Mouse (Mus musculus) frontal cortex, adult 2 months (tissue): ENCODE results near the gene Dpt. TPM values are rescaled to one million over a fixed set of nuclear protein-coding genes. Genes with fewer than 3 reads are reported as not detected.
"Not testable (repeated sequence)": the region's sequence is repeated elsewhere in the genome, so short reads cannot be mapped to it uniquely, and the experiment has no call there.

Experiments used
- DNase-seq, 2 experiments: peaks; one replicate each; pipeline ENCODE4 v3.0.0; 2022; ENCODE audit warnings: low spot score in 1 of 2; ENCODE audit errors: extremely low spot score in 1 of 2
- polyA plus RNA-seq: library from polyadenylated mRNA; depleted of rRNA; stranded (reverse); fragments of >200 nt; gene quantifications from 2 replicates; pipeline ENCODE4 v1.2.3, GENCODE M21; 2012; rRNA removed

The Dpt gene
- polyA plus RNA-seq, 1 experiment, result 0.30 TPM

DNA sequence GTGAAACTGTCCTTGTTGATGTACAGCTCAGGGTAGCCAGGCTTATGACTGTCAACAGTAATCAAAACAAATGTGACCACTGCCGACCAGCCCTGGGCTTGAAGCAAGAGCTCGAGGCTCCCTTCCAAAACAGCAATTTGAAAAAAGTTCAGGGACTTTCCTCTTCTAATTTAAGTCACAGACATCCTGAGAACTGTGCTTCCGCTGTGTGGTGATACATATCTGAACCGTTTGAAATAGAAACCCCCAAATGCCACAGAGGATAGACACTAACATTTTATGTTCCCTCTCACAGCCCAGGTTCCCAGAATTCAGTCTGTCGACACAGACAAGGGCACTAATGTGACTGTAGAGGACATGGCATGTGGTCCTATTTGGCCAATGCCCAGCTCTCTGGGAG lies 18.9 kb downstream of the Dpt start:
- DNase-seq, result no peak

DNA sequence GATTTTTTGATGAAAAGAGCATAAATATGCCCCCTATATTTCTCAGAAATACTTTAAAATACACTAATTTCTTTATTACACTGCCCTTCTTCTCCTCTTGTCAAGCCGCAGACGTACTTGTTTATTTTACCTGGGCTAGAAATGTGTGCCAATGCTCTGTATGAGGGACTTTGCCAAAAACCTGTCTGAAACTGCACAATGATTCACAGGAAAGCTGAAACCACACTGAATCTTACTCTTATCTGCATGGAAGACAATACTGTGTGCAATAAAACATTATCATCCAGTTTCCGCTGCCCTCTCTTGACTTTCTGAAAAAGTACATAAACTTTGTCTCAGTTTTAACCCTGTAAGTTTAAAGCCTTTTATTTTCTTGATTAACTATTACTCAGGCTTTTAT lies 20.9 kb downstream of the Dpt start:
- DNase-seq, result no peak

DNA sequence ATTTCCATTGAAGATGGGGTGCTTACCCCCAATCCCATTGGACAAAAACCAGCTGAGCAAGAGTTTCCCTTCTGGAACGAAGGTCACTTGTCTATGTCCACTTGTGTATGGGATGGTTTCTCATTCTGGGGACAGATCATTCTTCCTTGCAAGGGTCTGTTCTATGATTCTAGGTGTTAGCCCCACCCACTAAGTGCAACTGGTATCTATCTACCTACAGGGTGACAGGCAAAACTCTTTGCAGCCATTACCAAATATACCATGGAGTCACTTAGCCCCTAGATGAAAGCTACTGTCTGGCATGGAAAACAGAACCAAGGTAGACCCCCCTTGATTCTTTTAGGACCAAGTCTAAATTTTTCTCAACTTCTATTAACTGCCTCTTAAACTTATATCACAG lies 24.9 kb downstream of the Dpt start:
- no peak for DNase-seq

DNA sequence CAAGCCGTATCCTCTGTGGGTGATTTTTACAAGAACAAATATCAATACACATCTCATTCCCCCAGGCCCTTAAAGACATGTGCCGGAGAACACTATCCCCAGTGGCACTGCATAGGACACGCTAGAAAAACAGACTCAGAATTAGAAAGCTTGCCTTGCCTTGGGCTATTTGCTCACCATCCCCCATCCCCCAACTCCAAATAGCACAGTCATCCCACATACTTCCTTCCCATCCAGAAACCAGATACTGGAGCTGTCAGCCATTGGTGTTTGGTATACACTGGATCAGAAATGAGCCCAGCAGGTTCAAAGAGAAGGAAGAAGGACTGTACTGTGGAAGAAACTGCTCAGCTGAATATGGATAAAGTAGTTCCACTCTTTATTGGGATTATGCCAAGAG lies 25.4 kb downstream of the Dpt start:
- DNase-seq, result no peak

DNA sequence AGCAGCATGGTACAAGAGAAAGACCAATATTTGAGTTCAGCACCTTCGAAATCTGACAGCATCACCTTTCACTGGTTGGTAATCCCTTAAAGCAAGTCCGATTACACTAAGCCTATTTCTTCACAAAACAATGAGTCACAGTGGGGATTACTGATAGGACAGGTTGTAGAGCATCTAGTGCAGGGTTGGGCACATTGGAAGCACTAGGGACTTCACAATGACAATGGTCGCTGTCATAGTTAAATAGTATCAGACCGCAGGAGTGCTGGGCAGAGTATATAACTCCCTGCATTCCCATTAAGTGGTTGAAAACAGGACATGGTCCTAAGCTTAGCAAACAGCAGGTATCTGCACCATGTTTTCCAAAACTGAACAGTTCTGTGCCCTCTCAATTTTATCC lies 25.8 kb downstream of the Dpt start:
- no peak for DNase-seq

DNA sequence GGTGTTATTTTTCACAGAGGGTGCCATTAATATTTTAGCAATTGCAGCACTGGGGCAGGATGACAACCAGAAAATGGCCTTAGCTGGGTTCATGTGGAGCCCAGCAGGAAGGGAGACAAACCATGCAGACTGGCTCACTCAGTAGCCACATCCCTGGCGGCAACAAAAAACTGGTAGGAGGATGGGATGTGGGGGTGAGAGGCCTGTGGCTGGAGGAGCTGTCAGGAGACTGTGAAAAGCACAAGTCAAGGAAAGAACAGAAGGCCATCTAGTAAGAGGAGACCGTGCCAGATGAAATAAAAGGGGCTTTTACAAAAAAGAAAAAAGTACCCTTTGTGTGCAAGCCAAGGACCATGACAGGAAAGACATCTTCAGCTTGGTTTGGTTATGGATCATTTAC lies 28.5 kb downstream of the Dpt start:
- DNase-seq, result no peak

DNA sequence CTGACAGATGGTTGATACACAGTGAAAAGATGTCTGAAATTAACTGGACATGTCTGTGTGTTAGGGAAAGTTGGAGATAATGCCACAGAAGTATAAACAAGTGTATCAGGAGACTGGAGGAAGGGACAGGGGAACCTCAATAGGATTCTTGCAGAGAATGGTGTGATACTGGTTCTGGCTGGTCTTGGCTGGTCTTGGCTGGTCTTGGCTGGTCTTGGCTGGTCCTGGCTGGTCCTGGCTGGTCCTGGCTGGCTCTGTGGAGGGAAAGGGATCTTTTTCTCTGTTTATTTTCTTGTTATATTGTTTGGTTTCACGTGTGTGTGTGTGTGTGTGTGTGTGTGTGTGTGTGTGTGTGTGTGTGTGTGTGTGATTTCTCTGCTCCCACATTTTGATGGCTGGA lies 33.4 kb downstream of the Dpt start:
- no peak for DNase-seq

DNA sequence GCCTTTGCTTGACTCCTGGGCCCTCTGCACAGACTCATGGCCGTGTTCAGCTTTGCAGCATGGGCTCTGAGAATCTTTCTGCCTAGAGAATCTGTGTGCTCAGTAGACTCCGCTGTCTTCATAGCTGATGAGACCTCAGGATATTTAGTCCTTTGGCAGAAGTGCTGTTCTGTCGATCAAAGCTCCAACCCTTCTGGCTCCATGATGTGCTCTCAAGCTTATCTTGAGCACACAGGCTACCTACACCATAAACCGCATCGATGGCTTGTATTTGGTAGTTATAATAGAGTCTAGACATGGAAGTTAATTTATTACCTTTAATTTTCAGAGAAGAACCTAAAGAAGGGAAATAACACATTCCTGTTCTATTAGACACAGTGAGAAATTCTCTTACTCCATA lies 36.0 kb downstream of the Dpt start:
- no peak for DNase-seq

DNA sequence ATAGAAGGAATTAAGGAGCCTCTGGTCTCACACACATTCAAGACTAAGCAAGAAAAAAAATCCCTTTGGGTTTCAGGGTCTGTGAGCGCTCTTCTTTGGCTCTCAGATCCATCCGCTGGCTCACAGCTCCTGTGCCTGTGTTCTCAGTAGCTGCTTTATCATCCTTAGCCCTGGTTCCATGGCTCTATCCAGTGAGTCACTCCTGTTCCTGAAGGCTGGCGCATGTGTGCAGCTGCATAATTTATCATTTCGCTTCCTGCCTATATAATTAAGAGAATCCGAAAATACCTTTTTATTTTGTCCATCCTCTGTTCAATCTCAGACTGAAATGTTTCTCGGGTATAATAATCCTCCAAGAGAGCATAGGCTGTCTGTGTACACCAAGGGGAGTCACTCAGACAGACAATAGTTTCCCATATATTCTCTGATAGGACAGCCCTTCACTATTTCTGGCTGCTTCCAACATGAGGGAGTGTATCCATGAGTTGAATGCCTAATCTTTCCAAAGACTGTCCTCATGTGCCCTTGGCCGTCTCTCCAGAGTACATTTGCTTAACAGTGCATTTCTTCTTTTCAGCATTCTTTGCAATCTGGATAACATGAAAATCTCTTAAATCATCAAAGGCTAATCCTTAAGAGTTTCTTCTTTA lies 52.3 kb downstream of the Dpt start:
- peak; percentile 33 to 61 for DNase-seq

DNA sequence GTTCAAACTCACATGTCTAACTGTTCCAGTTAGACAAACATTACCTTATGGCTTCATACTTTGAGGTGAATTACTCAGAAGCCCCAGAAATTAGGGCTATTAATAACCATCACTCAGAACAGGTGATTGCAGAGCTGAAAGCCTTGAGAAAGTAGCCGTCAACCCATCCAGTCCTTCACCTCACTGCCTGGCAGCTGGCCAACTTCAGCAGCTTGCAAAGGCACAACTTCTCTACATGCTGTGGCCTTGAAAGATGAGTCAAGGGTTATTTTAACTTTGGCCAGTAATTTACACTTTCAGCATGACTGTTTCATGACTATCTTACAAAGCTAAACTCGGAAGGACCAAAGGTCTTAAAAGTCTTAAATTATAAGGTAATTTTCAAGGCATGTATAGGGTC lies 59.3 kb downstream of the Dpt start:
- DNase-seq, result not testable (repeated sequence)

DNA sequence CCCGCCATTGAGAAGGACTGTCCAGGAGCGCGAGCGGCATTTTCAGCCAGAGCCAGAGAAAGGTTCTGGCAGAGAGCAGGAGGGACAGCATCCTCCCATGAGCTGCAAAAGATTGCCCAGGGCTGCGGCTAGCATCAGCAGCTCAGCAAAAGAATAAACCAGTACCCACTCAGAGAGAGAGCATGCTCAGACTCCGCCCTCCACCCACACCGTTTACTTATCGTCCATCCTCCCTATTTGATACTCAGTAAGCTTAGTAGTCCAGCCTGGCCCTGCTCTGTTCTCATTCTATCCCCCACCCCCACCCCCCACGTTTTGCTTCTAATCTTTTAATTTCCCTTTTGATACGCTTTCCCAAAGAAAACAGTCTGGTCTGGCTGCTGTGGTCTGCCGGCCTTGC lies 63.5 kb downstream of the Dpt start:
- no peak for DNase-seq

DNA sequence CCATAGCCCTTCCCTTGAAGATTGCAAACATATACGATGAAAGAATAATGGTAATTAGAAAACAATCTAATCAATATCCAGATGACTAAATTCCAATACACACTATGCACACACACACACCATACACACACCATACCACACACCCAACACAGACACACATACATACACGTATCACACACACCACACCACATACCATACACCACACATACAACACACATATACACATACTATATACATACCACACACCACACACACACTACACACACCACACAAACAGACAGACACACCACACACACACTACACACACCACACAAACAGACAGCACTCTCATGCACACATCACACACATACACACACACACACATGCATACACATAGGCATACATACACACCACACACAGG lies 64.3 kb downstream of the Dpt start:
- DNase-seq, result no peak

DNA sequence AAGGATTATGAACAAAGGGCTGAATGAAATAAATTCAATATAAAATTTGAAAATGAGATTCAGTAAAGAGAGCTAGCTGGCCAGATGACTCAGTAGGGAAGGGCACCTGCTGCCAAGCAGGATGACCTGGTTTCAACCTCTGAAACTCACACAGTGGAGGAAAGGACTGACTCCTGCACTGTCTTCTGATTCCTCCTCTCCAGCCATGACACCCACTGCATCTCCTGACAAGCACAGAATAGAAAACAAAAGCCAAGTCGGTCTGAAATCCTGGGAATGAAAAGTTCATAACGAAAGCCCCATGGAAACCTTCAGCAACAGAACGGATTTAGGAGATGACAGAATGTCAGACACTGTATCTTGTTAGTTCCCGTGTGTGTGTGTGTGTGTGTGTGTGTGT lies 65.1 kb downstream of the Dpt start:
- DNase-seq, result no peak

DNA sequence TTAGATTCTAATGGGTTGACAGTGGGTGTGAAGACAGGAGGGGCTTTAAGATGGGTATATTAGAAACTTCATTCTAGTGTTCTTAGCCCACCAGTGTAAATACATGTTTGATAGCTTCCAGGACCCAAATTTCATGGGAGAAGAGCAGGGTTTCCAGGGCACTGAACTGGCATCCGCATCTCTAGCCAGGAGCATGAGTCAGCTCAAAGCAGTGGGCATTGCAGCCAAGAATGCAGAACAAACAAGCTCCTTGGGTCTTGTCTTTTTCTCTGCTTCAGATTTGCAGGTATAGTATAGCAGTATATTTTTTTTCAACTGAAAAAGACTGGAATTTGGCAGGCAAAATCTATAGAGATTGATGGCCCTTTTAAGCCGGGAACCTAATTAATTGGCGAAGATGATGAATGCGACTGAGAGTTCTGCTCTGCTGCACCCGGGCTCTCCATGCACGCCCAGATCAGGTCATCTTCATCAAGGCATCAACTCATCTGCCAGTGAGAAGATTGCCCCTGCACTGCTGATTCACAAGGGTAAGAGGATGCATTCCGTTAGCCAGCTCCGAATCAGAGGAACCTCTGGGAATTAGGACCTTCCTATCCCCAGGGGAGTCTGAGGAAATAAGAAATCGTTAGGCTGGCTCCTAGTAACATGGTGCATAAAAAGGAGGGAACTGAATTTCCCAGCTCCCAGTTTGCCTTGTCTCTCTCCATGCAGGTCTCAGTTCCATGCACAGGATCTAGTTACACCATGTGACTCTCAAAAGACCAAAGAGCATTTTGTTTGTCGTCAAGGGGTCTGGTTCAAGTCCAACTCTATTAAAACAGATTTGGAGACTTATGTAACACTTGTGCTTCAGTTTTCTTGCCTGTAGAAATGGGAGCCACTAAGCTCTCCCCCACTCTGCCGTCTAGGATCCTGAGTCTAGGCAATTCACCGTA lies 66.8 kb downstream of the Dpt start:
- no peak for DNase-seq

DNA sequence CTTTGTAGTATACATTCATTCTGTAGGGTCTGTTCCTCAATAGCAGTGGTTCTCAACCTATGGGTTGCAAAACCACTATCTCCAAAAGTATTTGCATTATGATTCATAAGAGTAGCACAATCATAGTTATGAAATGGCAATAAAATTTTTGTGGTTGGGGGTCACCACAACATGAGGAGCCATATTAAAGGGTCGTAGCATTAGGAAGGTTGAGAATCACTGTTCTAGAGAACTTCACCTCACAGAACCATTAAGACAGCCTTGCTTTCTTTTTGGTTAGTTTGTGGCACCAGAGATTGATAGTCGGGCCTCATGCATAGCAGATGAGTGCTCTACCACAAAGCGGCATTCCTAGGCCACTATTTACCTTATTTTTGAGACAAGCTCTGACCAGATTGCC lies 68.2 kb downstream of the Dpt start:
- no peak for DNase-seq

DNA sequence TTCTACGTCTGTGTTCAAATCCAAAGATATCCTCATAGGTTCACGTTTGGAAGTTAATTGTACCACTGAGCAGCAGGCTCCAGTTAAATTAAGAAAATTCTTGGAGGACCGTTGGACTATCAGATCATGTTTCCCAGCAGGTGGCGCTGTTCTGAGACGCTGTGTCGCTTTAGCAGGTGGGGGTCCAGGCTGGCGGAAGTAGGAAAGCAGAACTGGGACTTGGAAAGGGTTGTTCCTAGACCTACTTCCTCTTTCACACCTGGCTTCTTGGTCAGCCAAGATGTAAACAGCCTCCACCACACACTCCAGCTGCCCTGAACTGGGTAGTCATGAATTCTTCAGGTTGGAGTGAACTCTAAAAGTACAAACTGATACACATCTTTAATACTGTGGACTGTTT lies 74.2 kb downstream of the Dpt start:
- no peak for DNase-seq

Other genes starting within 250 kb of the Dpt start
- not detected in 2 replicates for gene Xcl1, start 138.9 kb downstream of the Dpt start, polyA plus RNA-seq